Mouse (Mus musculus) hindlimb bud, embryonic 11.5 days (tissue): ENCODE results near the gene Des.

Experiments used
- DNase-seq: peaks from one replicate; pipeline ENCODE4 v3.0.0-alpha.2; 2012; ENCODE audit warnings: low read depth, low spot score; ENCODE audit errors: extremely low spot score

The Des gene

GRCm38 (mm10) chr1:75412196-75412595, 52.1 kb downstream of the Des start:
- no peak for DNase-seq

DNA sequence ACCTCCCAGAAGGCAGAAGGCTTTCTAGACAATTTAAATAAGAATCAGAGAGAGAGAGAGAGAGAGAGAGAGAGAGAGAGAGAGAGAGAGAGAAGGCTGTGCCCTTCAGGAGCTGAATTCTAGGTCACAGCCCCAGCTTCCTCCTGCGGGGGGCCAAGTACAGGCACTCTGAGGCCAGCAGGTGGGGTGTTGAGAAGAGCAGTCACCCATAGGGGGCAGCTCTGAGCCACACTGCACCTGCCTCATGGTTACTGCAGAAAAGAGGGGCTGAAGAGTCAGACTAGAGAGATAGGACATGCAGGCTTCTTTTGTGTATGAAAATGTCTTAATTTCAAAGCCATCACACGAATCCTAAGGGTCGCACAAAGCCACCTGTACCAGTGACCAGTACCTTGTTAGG, 53.6 kb downstream of the Des start:
- DNase-seq, result no peak
